Mouse (Mus musculus): Measurements from ENCODE around the gene Tnnc1. TPM values are rescaled to one million over a fixed set of nuclear protein-coding genes. Genes with fewer than 3 reads are reported as not detected.

The Tnnc1 gene
- polyA plus RNA-seq, 1 experiment from 2014 or later, result 10.8 TPM

- Histone ChIP-seq H3K4me2 (peak overlapping the region; percentile 77), H3K27ac (peak overlapping the region; percentile 87), H3K4me3 (peak overlapping the region; percentile 80), H3K9ac (peak overlapping the region; percentile 94; the same call in 1 of the 2 replicates), H3K27me3 (replicated peaks) (0 out of 2 replicates have a peak, but pooled peaks cover 4% of the 10 kb centered on the region), H3K36me3 (peaks cover 51% of the 10 kb centered on the region), H3K4me1 (peaks cover 58% of the 10 kb centered on the region), H3K9me3 (replicated peaks) (no peaks in the 10 kb centered on the region)
- WGBS (ENCODE audit: insufficient replicate concordance), result 43% methylated on average over 4 of the region's 4 CpGs
- ATAC-seq, result no peak
Measured at GRCm38 (mm10) chr14:31204844-31205243, 3.3 kb upstream of the Tnnc1 start.

DNA sequence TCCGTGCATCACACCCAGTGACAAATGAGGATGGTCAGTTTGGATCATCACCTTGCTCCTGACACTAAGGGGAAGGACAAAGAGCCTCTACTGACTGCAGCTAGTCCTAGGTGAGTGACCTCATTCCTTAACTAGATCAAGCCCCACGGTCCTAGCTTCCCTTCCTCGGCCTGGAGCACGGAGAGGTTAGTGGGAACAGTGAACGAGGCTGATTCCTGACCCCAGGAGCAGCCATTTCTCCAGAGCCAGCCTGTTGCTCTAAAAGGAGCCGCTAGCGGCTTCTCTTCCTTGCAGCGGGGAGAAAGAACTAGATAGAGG, 2.9 kb upstream of the Tnnc1 start:
- Histone ChIP-seq H3K27ac (peak overlapping the region; percentile 87), H3K9ac (peak overlapping the region; percentile 94), H3K4me1 (peaks cover 57% of the 10 kb centered on the region), H3K36me3 (peaks cover 47% of the 10 kb centered on the region), H3K4me3 (peak overlapping the region; percentile 80), H3K4me2 (peak overlapping the region; percentile 77), H3K9me3 (replicated peaks) (no peaks in the 10 kb centered on the region), H3K27me3 (replicated peaks) (0 out of 2 replicates have a peak, but pooled peaks cover 4% of the 10 kb centered on the region)
- no peak for ATAC-seq
- 21% methylated on average over 8 of the region's 8 CpGs for WGBS (ENCODE audit: insufficient replicate concordance)

GRCm38 (mm10) chr14:31205562-31206467, 2.3 kb upstream of the Tnnc1 start:
- H3K36me3 ChIP-seq, result peaks cover 41% of the 10 kb centered on the region
- H3K9me3 ChIP-seq (replicated peaks), result no peaks in the 10 kb centered on the region
- H3K4me1 ChIP-seq, result peaks cover 53% of the 10 kb centered on the region
- peak overlapping the region; percentile 87 for H3K27ac ChIP-seq
- H3K4me2 ChIP-seq, result peak overlapping the region; percentile 77
- peak overlapping the region; percentile 80 for H3K4me3 ChIP-seq
- H3K9ac ChIP-seq, result peak overlapping the region; percentile 94
- under 1% methylated on average over 39 of the region's 39 CpGs for WGBS (ENCODE audit: insufficient replicate concordance)
- 0 out of 2 replicates have a peak, but pooled peaks cover 4% of the 10 kb centered on the region for H3K27me3 ChIP-seq (replicated peaks)
- peak; percentile 25; the same call in 1 of the 2 replicates for ATAC-seq

DNA sequence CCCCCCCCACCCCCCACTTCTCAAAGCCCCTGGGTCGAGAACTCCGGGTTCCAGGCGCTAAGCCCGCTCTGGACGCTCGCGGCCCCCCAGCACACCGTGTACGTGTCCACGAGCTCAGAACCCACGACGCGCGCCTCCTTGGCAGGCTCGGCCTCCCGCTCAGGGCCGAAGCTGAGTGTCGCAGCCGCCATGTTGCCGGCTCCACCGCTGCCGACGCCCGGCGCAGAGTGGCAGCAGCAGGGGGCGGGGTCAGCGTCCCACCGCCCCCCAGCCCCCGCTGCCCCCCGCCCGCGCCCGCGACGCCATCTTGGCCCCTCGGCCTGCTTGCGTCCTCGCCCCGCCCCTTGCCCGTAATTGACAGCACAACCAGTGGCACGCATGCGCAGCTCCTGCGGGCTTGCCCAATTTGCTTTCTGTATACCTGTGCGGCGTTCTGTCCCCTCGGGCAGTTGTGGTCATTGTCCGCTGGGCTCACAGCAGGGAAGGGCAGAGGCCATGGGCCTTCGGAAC, 1.6 kb upstream of the Tnnc1 start:
- under 1% methylated on average over 45 of the region's 48 CpGs for WGBS (ENCODE audit: insufficient replicate concordance)
- H3K4me1 ChIP-seq, result peaks cover 55% of the 10 kb centered on the region
- H3K27ac ChIP-seq, result peak overlapping the region; percentile 87
- peaks cover 34% of the 10 kb centered on the region for H3K36me3 ChIP-seq
- peaks cover 7% of the 10 kb centered on the region; the same call in 1 of the 2 replicates for H3K27me3 ChIP-seq (replicated peaks)
- peak overlapping the region; percentile 77 for H3K4me2 ChIP-seq
- no peaks in the 10 kb centered on the region for H3K9me3 ChIP-seq (replicated peaks)
- H3K4me3 ChIP-seq, result peak overlapping the region; percentile 80
- peak overlapping the region; percentile 94 for H3K9ac ChIP-seq
- peak; percentile 78 for ATAC-seq

- H3K36me3 ChIP-seq, result peaks cover 27% of the 10 kb centered on the region
- H3K4me1 ChIP-seq, result peaks cover 56% of the 10 kb centered on the region
- peak; percentile 77 for ATAC-seq
- 69% methylated on average over 13 of the region's 13 CpGs for WGBS (ENCODE audit: insufficient replicate concordance)
- peaks cover 8% of the 10 kb centered on the region; the same call in 1 of the 2 replicates for H3K27me3 ChIP-seq (replicated peaks)
- H3K27ac ChIP-seq, result peak overlapping the region; percentile 87
- peak overlapping the region; percentile 77 for H3K4me2 ChIP-seq
- H3K4me3 ChIP-seq, result peak overlapping the region; percentile 80
- H3K9ac ChIP-seq, result peak overlapping the region; percentile 94
- H3K9me3 ChIP-seq (replicated peaks), result no peaks in the 10 kb centered on the region
Measured at GRCm38 (mm10) chr14:31207070-31207830, 862 bp upstream of the Tnnc1 start.

DNA sequence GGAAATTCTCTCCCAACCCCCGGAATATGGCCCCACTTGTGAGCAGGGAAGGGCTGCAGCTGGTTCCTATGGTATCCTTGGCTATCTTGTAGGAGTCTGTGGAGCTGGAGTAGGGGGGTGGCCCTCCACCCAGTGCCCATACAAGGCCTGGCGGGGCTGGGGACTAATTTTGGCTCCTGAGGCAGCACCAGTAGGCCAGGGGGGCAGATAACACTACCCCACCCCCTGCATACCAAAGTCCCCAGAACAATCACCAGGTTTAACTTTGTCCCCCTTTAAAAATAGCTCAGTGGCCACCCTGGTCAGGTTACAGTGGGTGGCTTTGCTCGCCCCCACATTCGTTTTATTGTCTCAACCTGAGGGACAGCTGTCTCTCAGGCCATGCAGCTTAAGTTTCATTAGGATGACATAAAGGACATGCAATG, 1.0 kb downstream of the Tnnc1 start:
- Histone ChIP-seq H3K9me3 (replicated peaks) (no peaks in the 10 kb centered on the region), H3K4me2 (no peak overlapping the region), H3K4me3 (no peak overlapping the region), H3K9ac (no peak overlapping the region), H3K27me3 (replicated peaks) (peaks cover 12% of the 10 kb centered on the region), H3K36me3 (peaks cover 8% of the 10 kb centered on the region), H3K4me1 (peaks cover 63% of the 10 kb centered on the region), H3K27ac (no peak overlapping the region)
- ATAC-seq, result no peak
- WGBS (ENCODE audit: insufficient replicate concordance), result 74% methylated on average over 4 of the region's 4 CpGs

- no peak overlapping the region for H3K4me2 ChIP-seq
- no peaks in the 10 kb centered on the region for H3K9me3 ChIP-seq (replicated peaks)
- 69% methylated on average over 6 of the region's 6 CpGs for WGBS (ENCODE audit: insufficient replicate concordance)
- peaks cover 60% of the 10 kb centered on the region for H3K4me1 ChIP-seq
- H3K27me3 ChIP-seq (replicated peaks), result peaks cover 18% of the 10 kb centered on the region
- no peaks in the 10 kb centered on the region for H3K36me3 ChIP-seq
- ATAC-seq, result no peak
- no peak overlapping the region for H3K9ac ChIP-seq
- no peak overlapping the region for H3K27ac ChIP-seq
- H3K4me3 ChIP-seq, result no peak overlapping the region
Measured at GRCm38 (mm10) chr14:31211854-31212253, 3.7 kb downstream of the Tnnc1 start.

GRCm38 (mm10) chr14:31212499-31212898, 4.4 kb downstream of the Tnnc1 start:
- Histone ChIP-seq H3K4me1 (peaks cover 58% of the 10 kb centered on the region), H3K4me3 (no peak overlapping the region), H3K9ac (no peak overlapping the region), H3K9me3 (replicated peaks) (no peaks in the 10 kb centered on the region), H3K4me2 (no peak overlapping the region), H3K27ac (no peak overlapping the region), H3K27me3 (replicated peaks) (peaks cover 21% of the 10 kb centered on the region), H3K36me3 (no peaks in the 10 kb centered on the region)
- no peak for ATAC-seq
- 77% methylated on average over 3 of the region's 3 CpGs for WGBS (ENCODE audit: insufficient replicate concordance)

GRCm38 (mm10) chr14:31213868-31214267, 5.8 kb downstream of the Tnnc1 start:
- no peak overlapping the region for H3K4me3 ChIP-seq
- H3K9ac ChIP-seq, result no peak overlapping the region
- ATAC-seq, result no peak
- H3K9me3 ChIP-seq (replicated peaks), result no peaks in the 10 kb centered on the region
- H3K4me2 ChIP-seq, result no peak overlapping the region
- H3K27ac ChIP-seq, result no peak overlapping the region
- WGBS (ENCODE audit: insufficient replicate concordance), result 65% methylated on average over 8 of the region's 8 CpGs
- no peaks in the 10 kb centered on the region for H3K36me3 ChIP-seq
- H3K27me3 ChIP-seq (replicated peaks), result peaks cover 28% of the 10 kb centered on the region
- H3K4me1 ChIP-seq, result peaks cover 52% of the 10 kb centered on the region

- WGBS (ENCODE audit: insufficient replicate concordance), result 42% methylated on average over 3 of the region's 3 CpGs
- no peak overlapping the region for H3K4me2 ChIP-seq
- no peaks in the 10 kb centered on the region for H3K36me3 ChIP-seq
- H3K4me3 ChIP-seq, result no peak overlapping the region
- ATAC-seq, result no peak
- no peak overlapping the region for H3K9ac ChIP-seq
- H3K27me3 ChIP-seq (replicated peaks), result peaks cover 24% of the 10 kb centered on the region
- H3K27ac ChIP-seq, result no peak overlapping the region
- H3K4me1 ChIP-seq, result peaks cover 52% of the 10 kb centered on the region
- H3K9me3 ChIP-seq (replicated peaks), result no peaks in the 10 kb centered on the region
Measured at GRCm38 (mm10) chr14:31214684-31215083, 6.6 kb downstream of the Tnnc1 start.

DNA sequence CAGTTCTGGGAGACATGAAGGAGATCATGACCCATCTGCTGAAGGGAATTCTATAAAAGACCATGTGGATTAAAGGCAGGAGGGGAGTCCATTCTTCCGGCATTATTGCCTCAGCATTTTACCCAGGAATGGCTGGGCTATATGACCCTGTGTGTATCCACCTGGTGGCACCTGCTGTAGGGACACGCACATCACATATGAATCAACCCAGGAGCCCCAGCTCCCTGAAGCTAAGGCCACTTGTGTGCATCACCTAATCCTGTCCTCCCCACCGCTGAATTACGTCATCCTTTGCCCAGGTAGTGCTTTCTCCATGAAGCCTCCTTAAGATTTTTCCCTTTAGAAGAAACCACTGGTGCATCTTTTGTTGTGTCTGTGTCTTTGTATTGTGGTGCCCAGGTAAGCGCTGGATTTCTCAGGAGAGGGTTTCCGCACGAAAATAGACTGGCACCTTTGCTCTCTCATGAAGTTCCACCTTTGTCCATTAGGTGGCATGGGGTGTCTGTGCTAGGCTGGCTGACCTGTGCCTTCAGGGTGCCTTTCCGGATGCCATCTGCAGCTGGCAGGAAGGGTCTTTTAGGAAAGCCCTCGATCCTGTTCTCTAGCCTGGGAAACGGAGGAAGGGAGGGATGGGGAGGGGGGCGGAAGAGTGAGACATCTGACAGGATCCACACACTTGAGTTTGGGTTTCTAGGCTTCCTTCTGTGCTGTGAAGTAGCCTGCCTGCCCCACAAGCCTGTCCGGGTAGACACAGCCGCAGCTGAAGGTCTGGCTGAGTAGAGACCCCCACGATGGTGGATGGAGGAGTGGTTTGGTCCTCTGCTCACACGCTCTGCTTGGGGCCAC, 7.3 kb downstream of the Tnnc1 start:
- Histone ChIP-seq H3K4me3 (no peak overlapping the region), H3K27ac (0 out of 2 replicates have a peak overlapping the region, but pooled peaks have one; percentile 3), H3K36me3 (no peaks in the 10 kb centered on the region), H3K27me3 (replicated peaks) (peaks cover 25% of the 10 kb centered on the region), H3K4me1 (peaks cover 52% of the 10 kb centered on the region), H3K9ac (no peak overlapping the region), H3K4me2 (no peak overlapping the region), H3K9me3 (replicated peaks) (no peaks in the 10 kb centered on the region)
- WGBS (ENCODE audit: insufficient replicate concordance), result 32% methylated on average over 15 of the region's 15 CpGs
- ATAC-seq, result peak; percentile 27; the same call in 1 of the 2 replicates

All from liver, embryonic 12.5 days (tissue).